Mouse (Mus musculus) cortical plate, adult 2 months (tissue): Measurements from ENCODE around the gene Nudt8.

ENCODE experiments used
- CTCF ChIP-seq: fragments of 200-500 bp; IDR thresholded peaks from 2 replicates; pipeline ENCODE4 v1.5.1; 2011; ENCODE audit warnings: mild to moderate bottlenecking, control low read depth, low read length; ENCODE audit not compliant: insufficient read depth; ENCODE audit errors: extremely low read depth
- POLR2A ChIP-seq: fragments of 200-500 bp; IDR thresholded peaks from 2 replicates; pipeline ENCODE4 v1.6.1; 2011; ENCODE audit warnings: mild to moderate bottlenecking, low read length, control low read depth; ENCODE audit not compliant: insufficient read depth; ENCODE audit errors: extremely low read depth

DNA sequence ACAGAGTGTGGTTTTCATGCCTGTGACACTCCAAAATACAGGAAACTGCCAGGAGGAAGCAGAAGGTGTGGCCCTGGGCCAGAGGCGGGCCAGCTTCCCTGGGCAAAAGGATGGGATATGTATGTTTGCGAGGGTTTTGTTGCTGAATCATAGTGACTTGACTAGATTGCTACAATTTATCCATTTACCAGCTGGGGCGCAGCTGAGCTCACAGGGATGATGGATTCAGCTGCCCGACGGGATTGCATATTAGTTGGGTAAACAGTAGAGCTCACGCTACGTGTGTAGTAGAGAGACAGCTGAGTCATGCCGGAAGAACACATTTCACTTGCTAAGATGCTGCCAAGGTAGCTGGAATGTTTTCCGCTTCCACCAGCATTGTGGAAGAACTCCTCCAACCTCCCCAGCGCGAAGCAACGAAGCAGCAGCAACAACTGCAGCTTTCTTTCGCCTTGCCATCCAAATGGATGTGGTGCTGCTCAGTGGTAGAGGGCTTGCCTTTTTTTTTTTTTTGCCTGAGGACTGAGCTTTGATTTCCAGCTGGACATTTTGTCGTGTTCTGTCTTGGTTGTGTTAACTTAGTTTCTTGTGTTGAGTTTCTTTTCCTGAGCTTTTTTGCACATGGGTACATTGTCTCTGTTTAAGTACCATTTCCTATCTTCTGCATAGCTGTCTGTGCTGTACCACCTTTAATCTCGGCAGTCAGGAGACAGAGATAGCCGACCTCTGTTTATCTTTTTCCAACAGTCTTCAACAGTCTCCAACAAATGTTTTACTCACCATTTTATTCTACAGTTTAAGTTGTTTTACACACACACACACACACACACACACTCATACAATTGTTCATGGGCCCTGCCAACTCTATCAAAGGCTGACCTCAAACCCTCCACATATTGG, 45.8 kb downstream of the Nudt8 start, which contains the start of gene Gstp2:
- TF ChIP-seq CTCF (peak; percentile 44), POLR2A (no peak)
